29 mouse cellular contexts compared by ENCODE assay signal in genomic region chr13:74107410-74107809, GRCm38 (mm10). TPM values are rescaled to one million over a fixed set of nuclear protein-coding genes. Genes with fewer than 3 reads are reported as not detected.
DNase-seq lines count a peak whose midpoint lies in the region; ATAC-seq and TF ChIP-seq lines count a peak whose summit lies in the region.
"Had no signal": no experiment of that assay in that cellular context is flagged by ENCODE, and none has a peak within 500 bp of the region (broad histone marks: within the 10 kb centered on the region; RNA-seq: fewer than 3 reads in every experiment).

No protein-coding gene starts in this region.

- in situ Hi-C loops in Patski (cut with MboI; ENCODE audit: low pct_unique_long_range_greater_than_20kb), result no loop called here

- H3K27me3 ChIP-seq in heart, embryonic 14.5 days (ENCODE audit: control insufficient read depth, insufficient read depth, low read length), result no peaks in the 10 kb centered on the region
- no peaks in the 10 kb centered on the region for H3K27me3 ChIP-seq in heart, postnatal 0 days (ENCODE audit: control insufficient read depth, insufficient read depth, low read length)
- H3K27me3 ChIP-seq in Patski, result no peaks in the 10 kb centered on the region
- H3K27me3 ChIP-seq in forebrain, embryonic 14.5 days (replicated peaks; ENCODE audit: control insufficient read depth, insufficient read depth, low read length), result no peaks in the 10 kb centered on the region
- H3K27me3 ChIP-seq: embryonic facial prominence, embryonic 12.5 days; embryonic facial prominence, embryonic 15.5 days; forebrain, embryonic 15.5 days; heart, embryonic 12.5 days had no signal

- peaks cover 4% of the 10 kb centered on the region; the same call in 1 of the 2 replicates for H3K9me3 ChIP-seq in heart, embryonic 14.5 days (ENCODE audit: control insufficient read depth, low read length)
- no peaks in the 10 kb centered on the region for H3K9me3 ChIP-seq in heart, postnatal 0 days (replicated peaks; ENCODE audit: control insufficient read depth, low read length)
- H3K9me3 ChIP-seq in forebrain, embryonic 14.5 days (replicated peaks; ENCODE audit: control insufficient read depth, low read length), result 0 out of 2 replicates have a peak, but pooled peaks cover 2% of the 10 kb centered on the region
- H3K9me3 ChIP-seq: embryonic facial prominence, embryonic 12.5 days; embryonic facial prominence, embryonic 15.5 days; forebrain, embryonic 15.5 days; G1E; heart, embryonic 12.5 days had no signal

- TF ChIP-seq EP300 in heart, postnatal 0 days (IDR thresholded peaks at IDR 0.05; ENCODE audit: low read depth), result no peak

- no peak for ATAC-seq in heart, embryonic 14.5 days (ENCODE audit: insufficient number of reproducible peaks, insufficient read depth, low FRiP score, low read depth)
- peak; percentile 90 for ATAC-seq in heart, postnatal 0 days (ENCODE audit: insufficient read depth, low read depth)
- peak; percentile 21 for ATAC-seq in Patski
- ATAC-seq in forebrain, embryonic 14.5 days, result no peak
- ATAC-seq: forebrain, embryonic 15.5 days; hindbrain, postnatal 0 days; inflammation-experienced regulatory T-cells, adult 6 months; intestine, embryonic 16.5 days had no signal

- intact Hi-C loops in heart, postnatal 36 days (cut with DNase I), result no loop called here

- H3K4me3 ChIP-seq in heart, embryonic 14.5 days (ENCODE audit: control insufficient read depth in 1 of 2, insufficient read depth in 1 of 2, low read depth in 1 of 2, low read length in 2 of 2), result no peak overlapping the region
- H3K4me3 ChIP-seq in heart, postnatal 0 days (ENCODE audit: low read depth, low read length), result no peak overlapping the region
- no peak overlapping the region for H3K4me3 ChIP-seq in forebrain, embryonic 14.5 days (ENCODE audit: low read depth, low read length)
- H3K4me3 ChIP-seq: embryonic facial prominence, embryonic 12.5 days; embryonic facial prominence, embryonic 15.5 days; forebrain, embryonic 15.5 days; heart, embryonic 12.5 days had no signal

- 47% methylated on average over 2 of the region's 2 CpGs for WGBS in heart, embryonic 14.5 days
- WGBS in heart, postnatal 0 days, result 52% methylated on average over 2 of the region's 2 CpGs
- WGBS in forebrain, embryonic 14.5 days, result 88% methylated on average over 2 of the region's 2 CpGs

- H3K9ac ChIP-seq in heart, embryonic 14.5 days (ENCODE audit: low read length), result no peak overlapping the region
- H3K9ac ChIP-seq in heart, postnatal 0 days (replicated peaks; ENCODE audit: low read depth, low read length), result no peak overlapping the region
- no peak overlapping the region for H3K9ac ChIP-seq in forebrain, embryonic 14.5 days (ENCODE audit: low read length)
- H3K9ac ChIP-seq: embryonic facial prominence, embryonic 12.5 days; embryonic facial prominence, embryonic 15.5 days; forebrain, embryonic 15.5 days; heart, embryonic 12.5 days; hindbrain, embryonic 14.5 days had no signal

- peak overlapping the region; percentile 10 to 37; a peak in 1 of 4 replicates for H3K27ac ChIP-seq in heart, embryonic 14.5 days (replicated peaks in 1 of 2; ENCODE audit: control insufficient read depth in 1 of 2, insufficient read depth in 1 of 2, low read depth in 2 of 2, low read length in 2 of 2)
- H3K27ac ChIP-seq in heart, postnatal 0 days (ENCODE audit: low read depth), result peak overlapping the region; percentile 48
- H3K27ac ChIP-seq in forebrain, embryonic 14.5 days (ENCODE audit: low read depth, low read length), result no peak overlapping the region
- H3K27ac ChIP-seq: embryonic facial prominence, embryonic 12.5 days; embryonic facial prominence, embryonic 15.5 days; forebrain, embryonic 15.5 days; hindbrain, embryonic 14.5 days; hindbrain, postnatal 0 days had no signal

- H3K36me3 ChIP-seq in heart, embryonic 14.5 days (ENCODE audit: control insufficient read depth, insufficient read depth, low read length), result no peaks in the 10 kb centered on the region
- no peaks in the 10 kb centered on the region for H3K36me3 ChIP-seq in heart, postnatal 0 days (replicated peaks; ENCODE audit: control insufficient read depth, insufficient read depth, low read length)
- H3K36me3 ChIP-seq in forebrain, embryonic 14.5 days (ENCODE audit: control insufficient read depth, insufficient read depth, low read length), result no peaks in the 10 kb centered on the region
- H3K36me3 ChIP-seq: embryonic facial prominence, embryonic 12.5 days; embryonic facial prominence, embryonic 15.5 days; forebrain, embryonic 15.5 days; G1E; heart, embryonic 12.5 days had no signal

- POLR2A ChIA-PET in Patski (lab: Charles Lee), result no interaction called here

- peaks cover 2 to 5% of the 10 kb centered on the region in 2 experiments; a peak in 1 of 4 replicates for H3K4me1 ChIP-seq in heart, embryonic 14.5 days (ENCODE audit: control insufficient read depth in 2 of 2, insufficient read depth in 2 of 2, low read length in 2 of 2)
- H3K4me1 ChIP-seq in heart, postnatal 0 days (ENCODE audit: control insufficient read depth, insufficient read depth), result peaks cover 12% of the 10 kb centered on the region; the same call in 1 of the 2 replicates
- no peaks in the 10 kb centered on the region for H3K4me1 ChIP-seq in forebrain, embryonic 14.5 days (ENCODE audit: control insufficient read depth, insufficient read depth, low read length)
- H3K4me1 ChIP-seq: embryonic facial prominence, embryonic 12.5 days; embryonic facial prominence, embryonic 15.5 days; forebrain, embryonic 15.5 days had no signal

- H3K4me2 ChIP-seq in heart, embryonic 14.5 days (ENCODE audit: low read length), result no peak overlapping the region
- no peak overlapping the region for H3K4me2 ChIP-seq in heart, postnatal 0 days (ENCODE audit: low read depth, low read length)
- no peak overlapping the region for H3K4me2 ChIP-seq in forebrain, embryonic 14.5 days (ENCODE audit: low read length)
- H3K4me2 ChIP-seq: embryonic facial prominence, embryonic 12.5 days; embryonic facial prominence, embryonic 15.5 days; forebrain, embryonic 15.5 days; heart, embryonic 12.5 days; hindbrain, embryonic 14.5 days had no signal

- CTCF ChIA-PET in Patski (lab: Charles Lee), result interaction anchor here (0.9 kb wide), 1 partner anchor 234 kb away, joined by 3 read pairs; no protein-coding TSS in a partner anchor

- no peak for TF ChIP-seq CTCF in heart, postnatal 0 days (IDR thresholded peaks at IDR 0.05; ENCODE audit: low read depth)
- no peak for TF ChIP-seq CTCF in Patski (IDR thresholded peaks at IDR 0.05)

- DNase-seq in heart, postnatal 4 days, result no peak
- DNase-seq in heart, postnatal 0 days (ENCODE audit: low spot score), result peak; percentile 63
- DNase-seq in heart, postnatal 36 days, result no peak
- DNase-seq in kidney, adult 9 months, result peak; percentile 39
- DNase-seq in kidney, adult 18-20 months, result no peak
- DNase-seq in Patski (ENCODE audit: low read depth, low spot score), result no peak
- DNase-seq in forebrain, embryonic 14.5 days (ENCODE audit: low spot score), result no peak
- DNase-seq: adrenal gland, adult 2 months; adrenal gland, postnatal 14 days; B cell, adult 2 months; cerebellum, adult 11 months; cerebellum, adult 2 months; cerebellum, adult 9-11 months; cerebellum, postnatal 25 days; gastrocnemius, postnatal 25 days had no signal

RNA-seq across cellular contexts. Expression of gene Slc9a3, which starts 13.8 kb away (rescaled TPM):
- 0.08 and 0.30 TPM in 2 replicates for polyA plus RNA-seq in heart, embryonic 14.5 days (2014; fragmentation: Nextera tagmentation; extraction: Ambion mirVana)
- total RNA-seq in heart, postnatal 4 days (2021), result 1 to 10 TPM; 1.4 to 1.5 TPM
- 1.4 TPM in 1 of 2 replicates, not detected in the other for total RNA-seq in heart, postnatal 0 days (2014; rRNA removed; ENCODE audit: low replicate concordance)
- polyA plus RNA-seq in heart, postnatal 0 days (2015; fragmentation: Nextera tagmentation; extraction: Ambion mirVana), result 0.47 and 0.67 TPM in 2 replicates
- under 1 TPM; 0.22 to 0.56 TPM for total RNA-seq in heart, postnatal 36 days (2021)
- polyA plus RNA-seq in Patski (2021), result not detected
- polyA plus RNA-seq in forebrain, embryonic 14.5 days (2014; fragmentation: Nextera tagmentation; extraction: Ambion mirVana), result 0.04 TPM in 1 of 2 replicates, not detected in the other
- total RNA-seq: CH12.LX; common myeloid progenitor, adult 5-6 weeks had no signal
- polyA plus RNA-seq: embryonic facial prominence, embryonic 12.5 days; forebrain, embryonic 11.5 days; forebrain, embryonic 15.5 days; G1E; heart, embryonic 12.5 days; hindbrain, embryonic 11.5 days had no signal

RNA-seq across cellular contexts. Expression of gene Cep72, which starts 45.3 kb away (rescaled TPM):
- polyA plus RNA-seq in heart, embryonic 14.5 days (2014; fragmentation: Nextera tagmentation; extraction: Ambion mirVana), result 10.6 and 12.3 TPM in 2 replicates
- 1 to 10 TPM; 7.2 to 9.0 TPM for total RNA-seq in heart, postnatal 4 days (2021)
- total RNA-seq in heart, postnatal 0 days (2014; rRNA removed; ENCODE audit: low replicate concordance), result 3.9 and 5.5 TPM in 2 replicates
- 4.5 and 4.8 TPM in 2 replicates for polyA plus RNA-seq in heart, postnatal 0 days (2015; fragmentation: Nextera tagmentation; extraction: Ambion mirVana)
- total RNA-seq in heart, postnatal 36 days (2021), result under 1 TPM; 0.57 to 0.80 TPM
- polyA plus RNA-seq in Patski (2021), result 16.2 TPM
- 11.6 and 12.5 TPM in 2 replicates for polyA plus RNA-seq in forebrain, embryonic 14.5 days (2014; fragmentation: Nextera tagmentation; extraction: Ambion mirVana)

Comparison
In these comparisons a context has a peak if more than half of its experiments do, and no peak if none do; other contexts are left out.
1. ATAC-seq: peak in heart, postnatal 0 days (single experiment) and Patski (single experiment); none in heart, embryonic 14.5 days (single experiment) and forebrain, embryonic 14.5 days (single experiment).
2. DNase-seq: peak in heart, postnatal 0 days (single experiment) and kidney, adult 9 months (single experiment); none in heart, postnatal 4 days (single experiment), heart, postnatal 36 days (0 of 2), kidney, adult 18-20 months (single experiment), Patski (single experiment) and forebrain, embryonic 14.5 days (single experiment).